10 mouse cellular contexts compared by ENCODE assay signal in the genomic region with DNA sequence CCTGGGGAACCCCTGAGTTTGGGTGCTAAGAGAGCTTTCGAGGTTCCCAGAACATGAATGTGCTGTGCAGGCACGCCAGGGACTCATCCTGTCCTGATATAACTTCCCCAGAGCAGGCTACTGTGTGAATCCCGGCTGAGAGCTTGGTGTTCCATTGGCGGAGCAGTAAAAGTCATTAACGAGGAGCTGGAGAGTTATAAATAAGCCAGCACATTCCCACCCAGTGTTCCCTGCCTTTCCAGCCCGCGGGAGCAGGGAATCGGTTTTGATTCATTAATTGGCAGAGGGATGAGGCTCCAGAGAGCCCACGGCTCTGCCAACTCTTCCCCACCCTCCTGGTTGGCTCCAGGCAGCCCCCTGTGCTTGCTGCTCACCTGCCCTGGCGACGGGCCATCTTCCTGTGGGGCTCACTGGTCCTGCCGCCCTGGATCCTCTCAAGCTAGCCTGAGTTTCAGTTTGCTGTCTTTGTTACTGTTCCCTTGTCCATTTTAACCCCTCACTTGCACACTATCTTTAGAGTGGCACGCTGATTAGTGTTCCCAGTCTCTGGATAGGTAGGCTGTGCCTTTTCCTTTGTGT.
A peak's percentile ranks its signal among the peaks of the same experiment; 100 is the strongest.
DNase-seq lines count a peak whose midpoint lies in the region; ATAC-seq and TF ChIP-seq lines count a peak whose summit lies in the region.
"Had no signal": no experiment of that assay in that cellular context is flagged by ENCODE, and none has a peak within 500 bp of the region (broad histone marks: within the 10 kb centered on the region; RNA-seq: fewer than 3 reads in every experiment).

No protein-coding gene starts in this region.

- no peak overlapping the region for H3K27ac ChIP-seq in heart, embryonic 11.5 days (ENCODE audit: low read depth, low read length)
- H3K27ac ChIP-seq in olfactory bulb, adult 2 months (ENCODE audit: insufficient read depth, low read depth, low read length): no peak overlapping the region

- H3K9me3 ChIP-seq in heart, embryonic 11.5 days (replicated peaks; ENCODE audit: control insufficient read depth, low read length): no peaks in the 10 kb centered on the region

- H3K27me3 ChIP-seq in heart, embryonic 11.5 days (ENCODE audit: control insufficient read depth, insufficient read depth, low read length): peaks cover 8% of the 10 kb centered on the region; the same call in 1 of the 2 replicates

- peak overlapping the region; percentile 31; the same call in 1 of the 2 replicates for H3K4me2 ChIP-seq in heart, embryonic 11.5 days

- H3K36me3 ChIP-seq in heart, embryonic 11.5 days (ENCODE audit: control insufficient read depth, insufficient read depth, low read length): no peaks in the 10 kb centered on the region

- no peak for ATAC-seq in heart, embryonic 11.5 days (replicated peaks; ENCODE audit: insufficient number of reproducible peaks, low FRiP score, low TSS enrichment)
- ATAC-seq: CD4-positive, CD25-positive, alpha-beta regulatory T cell, adult 4 months had no signal

- no peak overlapping the region for H3K9ac ChIP-seq in heart, embryonic 11.5 days (ENCODE audit: low read depth, low read length)

- DNase-seq in heart, adult 8-10 months (ENCODE audit: low spot score): no peak
- peak; percentile 46 to 48 for DNase-seq in right cerebral cortex, postnatal 10 days (ENCODE audit: low spot score in 2 of 2)
- no peak for DNase-seq in right cerebral cortex, postnatal 25 days
- DNase-seq in kidney, postnatal 4 days: peak; percentile 38 to 44
- DNase-seq in frontal cortex, adult 2 months (ENCODE audit: extremely low spot score in 1 of 2, low spot score in 1 of 2): no peak
- DNase-seq in adrenal gland, postnatal 10 days: no peak
- DNase-seq: cerebellum, adult 18-20 months had no signal

- H3K4me3 ChIP-seq in heart, embryonic 11.5 days (ENCODE audit: low read depth, low read length): no peak overlapping the region
- H3K4me3 ChIP-seq in olfactory bulb, adult 2 months (ENCODE audit: insufficient read depth, low read depth, low read length): 0 out of 2 replicates have a peak overlapping the region, but pooled peaks have one; percentile 13

- WGBS in heart, embryonic 11.5 days (ENCODE audit: insufficient replicate concordance): 50% methylated on average over 13 of the region's 13 CpGs
- WGBS in olfactory bulb, adult 2 months: 23% methylated on average over 13 of the region's 13 CpGs

- no peak for TF ChIP-seq POLR2A in olfactory bulb, adult 2 months (IDR thresholded peaks at IDR 0.05; ENCODE audit: insufficient read depth, low read depth, low read length)

- no peaks in the 10 kb centered on the region for H3K4me1 ChIP-seq in heart, embryonic 11.5 days (ENCODE audit: control insufficient read depth, insufficient read depth, low read length)
- H3K4me1 ChIP-seq in olfactory bulb, adult 2 months (ENCODE audit: control insufficient read depth, insufficient read depth, low read length): peaks cover 29% of the 10 kb centered on the region

- TF ChIP-seq CTCF in olfactory bulb, adult 2 months (IDR thresholded peaks at IDR 0.05; ENCODE audit: insufficient read depth, low read depth, low read length): no peak

Comparison
In these comparisons a context has a peak if more than half of its experiments do, and no peak if none do; other contexts are left out.
1. DNase-seq: peak in right cerebral cortex, postnatal 10 days (2 of 2) and kidney, postnatal 4 days (2 of 2); none in heart, adult 8-10 months (single experiment), right cerebral cortex, postnatal 25 days (single experiment), frontal cortex, adult 2 months (0 of 2) and adrenal gland, postnatal 10 days (single experiment).